Mouse (Mus musculus) macrophage (primary cell): ENCODE results near the gene Tbc1d30. TPM values are rescaled to one million over a fixed set of nuclear protein-coding genes. Genes with fewer than 3 reads are reported as not detected.
"Not testable (repeated sequence)": the region's sequence is repeated elsewhere in the genome, so short reads cannot be mapped to it uniquely, and the experiment has no call there.

Experiments
- H3K27ac ChIP-seq: fragments of 350-480 bp; formaldehyde crosslinking; 2 replicates; pipeline ENCODE4 v1.9.0; 2021
- H3K36me3 ChIP-seq: fragments of 350-480 bp; formaldehyde crosslinking; 2 replicates; pipeline ENCODE4 v1.9.0; 2021; ENCODE audit errors: inconsistent target
- H3K4me3 ChIP-seq: fragments of 350-480 bp; formaldehyde crosslinking; 2 replicates; pipeline ENCODE4 v1.9.0; 2021; ENCODE audit errors: inconsistent target
- H3K79me2 ChIP-seq: fragments of 350-480 bp; formaldehyde crosslinking; 2 replicates; pipeline ENCODE4 v1.9.0; 2021; ENCODE audit errors: inconsistent target
- WGBS: methylation state at CpG from one replicate; pipeline ENCODE4 v1.1.7; 2026; ENCODE audit warnings: inconsistent platforms; ENCODE audit not compliant: missing documents; 5-methylcytosine and 5-hydroxymethylcytosine counted together
- polyA plus RNA-seq: library from polyadenylated mRNA; stranded (reverse); fragments of 250-400 nt; gene quantifications from 3 replicates; pipeline ENCODE4 v1.2.4, GENCODE M21; 2018; ENCODE audit warnings: inconsistent platforms

The Tbc1d30 gene
- polyA plus RNA-seq, 1 experiment from 2014 or later = 0.59 TPM

DNA sequence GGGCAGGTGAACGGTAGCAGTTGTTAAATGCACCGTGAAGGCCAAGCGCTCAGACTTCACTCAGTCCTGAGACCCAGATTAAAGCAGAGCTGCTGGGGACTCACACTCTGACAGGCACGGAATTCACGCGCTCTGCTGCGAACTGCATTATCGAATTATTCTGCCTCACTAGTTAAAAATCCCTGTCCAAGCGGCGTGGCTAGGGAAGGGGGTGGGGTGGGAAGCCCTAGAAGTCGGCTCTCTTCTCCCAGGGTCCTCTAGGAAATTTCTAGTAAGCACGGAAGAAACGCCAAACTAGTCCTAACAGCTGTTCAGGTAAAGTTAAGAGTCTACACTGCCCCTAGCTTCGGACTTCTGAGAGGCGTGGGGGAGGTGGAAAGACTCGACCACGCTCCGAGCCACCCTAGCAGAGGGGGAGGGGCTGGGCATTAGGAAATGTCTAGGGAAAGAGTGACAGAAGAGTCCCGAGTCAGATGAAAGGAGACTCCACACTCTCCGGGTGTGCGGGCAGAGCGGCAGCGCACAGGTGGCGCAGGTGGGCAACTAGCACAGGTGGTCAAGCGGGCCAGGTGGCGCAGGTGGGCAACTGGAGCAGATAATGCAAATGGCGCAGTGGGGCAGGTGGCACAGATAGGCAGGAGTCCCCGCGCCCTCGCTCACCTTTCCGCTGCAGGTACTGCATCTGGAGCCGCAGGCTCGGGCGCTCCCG is 567 bp downstream of the Tbc1d30 start:
- no peak overlapping the region for H3K27ac ChIP-seq
- H3K4me3 ChIP-seq = no peak overlapping the region
- no peaks in the 10 kb centered on the region for H3K36me3 ChIP-seq
- no peaks in the 10 kb centered on the region for H3K79me2 ChIP-seq
- 15% methylated on average over 35 of the region's 35 CpGs for WGBS

DNA sequence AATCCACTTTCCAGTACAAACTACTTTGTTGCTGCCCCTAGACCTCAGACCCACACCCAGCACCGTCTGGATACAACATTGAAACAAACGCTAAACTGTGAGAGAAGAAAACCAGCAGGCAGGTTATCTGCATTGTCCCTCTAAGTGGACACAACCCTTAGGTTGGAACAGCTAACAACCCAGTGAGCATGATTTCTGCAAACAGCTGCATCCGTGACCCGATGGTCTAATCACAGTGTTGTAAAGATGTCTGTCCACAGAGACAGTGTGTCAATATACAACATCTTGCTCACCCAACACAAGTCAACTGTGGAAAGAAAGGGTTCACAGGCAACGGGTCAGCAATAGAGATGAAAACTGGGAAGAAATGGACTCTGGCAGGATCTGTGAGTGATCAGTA is 1.8 kb downstream of the Tbc1d30 start:
- Histone ChIP-seq H3K79me2 (no peaks in the 10 kb centered on the region), H3K4me3 (no peak overlapping the region), H3K27ac (no peak overlapping the region), H3K36me3 (no peaks in the 10 kb centered on the region)
- WGBS = 95% methylated on average over 5 of the region's 5 CpGs

DNA sequence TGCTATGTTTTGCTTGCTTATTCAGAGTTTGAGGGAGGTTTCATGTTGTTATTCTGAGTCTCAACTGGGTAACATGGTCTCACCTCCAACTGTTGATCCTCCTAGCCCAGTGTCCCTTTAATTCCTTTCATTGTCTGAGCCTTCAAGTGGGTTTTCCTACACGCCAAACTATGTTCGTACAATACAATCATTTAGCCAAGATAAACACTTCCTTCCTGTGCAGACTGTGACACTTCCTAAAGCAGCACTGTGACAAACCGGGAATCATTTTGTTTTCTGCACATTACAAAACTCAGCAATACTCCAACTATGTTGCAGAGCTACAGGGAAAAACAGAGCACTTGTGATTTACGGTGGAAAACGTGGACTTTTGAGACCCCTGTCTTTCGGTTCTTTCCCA is 7.2 kb downstream of the Tbc1d30 start:
- no peak overlapping the region for H3K4me3 ChIP-seq
- H3K27ac ChIP-seq = no peak overlapping the region
- H3K36me3 ChIP-seq = no peaks in the 10 kb centered on the region
- WGBS = 49% methylated on average over 6 of the region's 6 CpGs
- H3K79me2 ChIP-seq = no peaks in the 10 kb centered on the region

DNA sequence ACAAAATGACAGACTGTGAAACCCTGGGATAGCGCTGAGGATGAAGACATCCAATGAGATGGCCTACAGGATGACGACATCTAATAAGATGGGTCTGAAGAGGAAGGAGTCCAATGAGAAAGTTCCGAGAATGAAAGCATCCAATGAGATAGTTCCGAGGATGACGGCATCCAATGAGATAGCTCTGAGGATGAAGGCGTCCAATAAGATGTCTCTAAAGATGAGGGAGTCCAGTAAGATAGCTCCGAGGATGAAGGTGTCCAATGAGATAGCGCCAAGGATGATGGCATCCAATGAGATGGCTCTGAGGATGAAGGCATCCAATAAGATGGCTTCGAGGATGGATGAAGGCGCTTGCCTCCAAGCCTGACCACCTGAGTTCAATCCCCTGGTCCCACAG is 8.8 kb downstream of the Tbc1d30 start:
- Histone ChIP-seq H3K4me3 (no peak overlapping the region), H3K27ac (no peak overlapping the region), H3K79me2 (no peaks in the 10 kb centered on the region), H3K36me3 (no peaks in the 10 kb centered on the region)
- WGBS = 97% methylated on average over 10 of the region's 10 CpGs

DNA sequence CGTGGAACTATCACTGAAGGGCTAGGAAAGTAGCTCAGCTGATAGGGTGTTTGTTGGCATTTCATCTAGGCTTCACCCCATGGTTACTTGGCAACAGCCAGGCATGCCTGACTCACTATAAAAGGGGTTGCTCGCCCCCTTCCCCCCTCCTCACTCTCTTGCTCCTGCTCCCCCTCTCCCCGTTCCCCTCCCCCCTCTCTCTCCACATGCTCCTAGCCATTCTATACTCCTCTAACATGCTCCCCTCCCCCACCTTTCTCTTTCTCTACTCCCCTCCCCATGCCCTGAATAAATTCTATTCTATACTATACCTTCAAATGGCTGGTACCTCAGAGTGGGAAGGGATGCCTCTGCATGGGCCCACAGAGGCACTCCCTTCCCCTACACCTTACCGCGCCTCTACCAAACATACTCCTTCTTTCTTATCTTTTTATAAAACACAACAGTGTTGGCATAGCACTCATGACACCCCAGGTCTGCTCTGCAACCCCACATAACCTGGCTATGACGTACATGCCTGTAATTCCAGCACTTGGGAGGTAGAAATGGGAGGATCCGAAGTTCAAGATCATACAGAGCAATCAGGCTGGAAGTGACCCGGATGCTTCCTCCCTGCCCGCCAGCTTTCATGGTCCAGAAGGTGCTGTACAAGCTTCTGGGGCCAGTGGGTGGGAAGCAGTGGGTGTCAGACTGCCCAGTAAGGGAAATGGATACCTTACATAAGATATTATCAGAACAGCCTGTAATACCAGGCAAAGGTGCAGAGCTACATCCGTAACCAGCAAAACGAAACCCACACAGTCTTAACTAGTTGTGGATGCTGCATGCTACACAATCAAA is 10.1 kb downstream of the Tbc1d30 start:
- 86% methylated on average over 9 of the region's 11 CpGs for WGBS
- Histone ChIP-seq H3K36me3 (no peaks in the 10 kb centered on the region), H3K79me2 (no peaks in the 10 kb centered on the region), H3K4me3 (no peak overlapping the region), H3K27ac (no peak overlapping the region)

DNA sequence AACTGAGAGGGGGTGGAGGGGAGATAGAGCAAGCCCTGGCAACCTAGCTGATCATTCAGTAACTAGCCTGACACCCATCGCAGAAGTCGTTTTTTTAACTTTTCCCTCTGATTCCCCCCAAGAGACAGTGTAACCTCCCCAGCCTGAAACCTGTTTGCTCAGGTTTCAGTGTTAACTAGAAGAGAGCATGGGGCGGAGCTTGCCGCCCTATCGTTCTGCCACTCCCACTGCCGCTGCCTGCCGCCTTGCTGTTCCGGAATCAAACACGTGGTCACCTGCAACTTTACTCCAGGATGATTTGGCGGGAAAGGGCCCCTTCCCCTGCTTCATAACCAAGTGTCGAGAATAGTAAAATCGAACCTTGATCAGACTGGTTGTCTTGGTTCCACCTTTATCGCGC is 14.5 kb downstream of the Tbc1d30 start:
- H3K36me3 ChIP-seq, H3K79me2 ChIP-seq, H3K4me3 ChIP-seq, H3K27ac ChIP-seq: not testable (repeated sequence)
- 95% methylated on average over 10 of the region's 14 CpGs for WGBS

DNA sequence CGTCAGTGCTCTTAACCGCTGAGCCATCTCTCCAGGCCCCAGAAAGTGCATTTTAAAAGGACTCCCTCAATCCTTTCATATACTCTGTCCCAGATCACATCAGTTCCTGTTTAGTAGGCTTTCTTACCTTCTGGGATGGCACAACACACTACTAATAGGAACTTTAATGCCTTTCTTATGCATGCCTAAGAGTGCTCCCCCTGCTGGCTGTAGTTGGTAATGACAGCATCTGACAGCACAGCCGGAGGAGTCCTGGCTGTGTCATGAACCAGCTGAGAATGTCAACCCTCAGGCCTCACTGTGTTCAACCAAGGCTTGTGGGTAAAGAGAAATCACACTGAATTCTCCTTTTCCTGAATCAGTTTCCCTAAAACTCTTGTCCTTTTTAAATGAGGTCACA is 16.5 kb downstream of the Tbc1d30 start:
- H3K27ac ChIP-seq = no peak overlapping the region
- H3K36me3 ChIP-seq = no peaks in the 10 kb centered on the region
- H3K79me2 ChIP-seq = no peaks in the 10 kb centered on the region
- whole genome bisulfite sequencing = 71% methylated on average over 3 of the region's 3 CpGs
- no peak overlapping the region for H3K4me3 ChIP-seq

DNA sequence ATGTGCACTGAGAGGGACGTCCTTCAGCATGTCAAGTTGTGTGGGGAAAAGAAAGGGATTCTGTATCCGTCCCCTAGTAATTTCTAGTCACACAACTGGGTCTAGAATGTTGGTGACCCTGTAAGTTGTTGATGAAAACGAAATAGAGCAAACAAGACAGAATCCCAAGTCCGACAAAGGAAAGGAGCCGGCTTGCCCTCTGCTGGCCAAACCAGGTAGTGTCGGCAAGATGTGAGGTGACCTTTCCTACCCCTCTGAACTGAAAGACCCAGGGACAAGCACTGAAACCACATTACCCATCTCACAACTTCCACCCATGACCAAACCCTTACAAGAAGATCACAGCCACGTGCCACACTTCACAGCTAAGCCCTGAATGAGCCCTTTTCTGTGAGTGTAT is 20.1 kb downstream of the Tbc1d30 start:
- Histone ChIP-seq H3K36me3 (no peaks in the 10 kb centered on the region), H3K4me3 (no peak overlapping the region), H3K79me2 (no peaks in the 10 kb centered on the region), H3K27ac (no peak overlapping the region)
- WGBS = 13% methylated on average over 7 of the region's 7 CpGs

DNA sequence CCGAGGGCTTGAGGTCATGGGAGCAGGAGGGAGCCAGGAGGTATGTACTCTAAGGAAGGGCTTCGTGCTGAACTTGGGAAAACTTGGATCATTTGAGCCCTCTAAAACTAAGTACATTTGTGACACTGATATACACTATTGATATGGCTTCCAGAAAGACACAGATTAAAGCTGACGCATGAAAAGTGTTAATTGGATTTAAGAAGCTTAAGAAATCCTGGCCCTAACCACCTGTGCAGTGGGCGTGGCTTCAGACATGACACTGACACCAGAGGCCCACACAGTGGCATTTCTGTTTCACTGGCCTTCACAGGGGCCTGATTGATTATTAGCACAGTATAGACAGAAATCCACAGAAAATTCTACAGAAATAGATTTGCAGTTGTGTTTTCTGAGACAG is 21.5 kb downstream of the Tbc1d30 start:
- Histone ChIP-seq H3K36me3 (no peaks in the 10 kb centered on the region), H3K4me3 (no peak overlapping the region), H3K27ac (no peak overlapping the region), H3K79me2 (no peaks in the 10 kb centered on the region)
- WGBS = 87% methylated on average over 4 of the region's 4 CpGs

DNA sequence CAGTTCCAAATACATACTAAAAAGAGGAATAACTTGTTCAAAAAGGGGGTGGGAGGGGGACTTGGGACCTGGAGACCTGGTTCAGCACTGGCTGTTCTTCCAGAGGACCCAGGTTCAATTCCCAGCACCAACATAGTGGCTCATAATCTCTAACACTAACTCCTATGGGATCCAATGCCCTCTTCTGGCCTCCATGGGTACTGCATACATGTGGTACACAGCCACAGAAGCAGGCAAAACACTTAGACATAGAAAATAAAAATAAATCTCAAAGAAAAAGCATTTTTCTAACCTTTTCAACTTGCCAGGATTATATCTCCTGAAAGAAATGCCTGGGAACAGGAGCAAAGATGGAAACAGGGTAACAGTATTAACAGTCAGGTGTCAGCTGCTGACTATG is 24.9 kb downstream of the Tbc1d30 start:
- H3K4me3 ChIP-seq = no peak overlapping the region
- H3K36me3 ChIP-seq = no peaks in the 10 kb centered on the region
- no peaks in the 10 kb centered on the region for H3K79me2 ChIP-seq
- no peak overlapping the region for H3K27ac ChIP-seq

DNA sequence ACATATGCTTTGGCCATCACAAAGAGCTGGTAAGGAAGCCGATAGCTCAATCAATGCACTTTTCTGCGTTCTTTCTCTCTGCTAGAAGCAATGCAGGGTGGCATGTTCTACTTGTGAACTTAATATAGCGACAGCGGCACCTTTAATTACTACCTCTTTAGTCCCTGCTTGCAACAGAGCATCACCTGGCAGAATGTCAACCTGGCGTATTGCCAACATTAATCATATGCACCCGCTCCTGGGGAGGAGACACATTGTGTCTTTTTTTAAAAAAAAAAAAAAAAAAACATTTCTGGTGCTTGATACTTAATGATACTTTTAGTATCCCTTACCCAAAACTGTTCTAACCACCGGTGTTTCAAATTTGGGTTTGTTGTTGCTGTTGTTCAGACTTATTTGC is 27.6 kb downstream of the Tbc1d30 start:
- Histone ChIP-seq H3K4me3 (no peak overlapping the region), H3K27ac (no peak overlapping the region), H3K79me2 (no peaks in the 10 kb centered on the region), H3K36me3 (no peaks in the 10 kb centered on the region)
- WGBS = 94% methylated on average over 7 of the region's 7 CpGs

DNA sequence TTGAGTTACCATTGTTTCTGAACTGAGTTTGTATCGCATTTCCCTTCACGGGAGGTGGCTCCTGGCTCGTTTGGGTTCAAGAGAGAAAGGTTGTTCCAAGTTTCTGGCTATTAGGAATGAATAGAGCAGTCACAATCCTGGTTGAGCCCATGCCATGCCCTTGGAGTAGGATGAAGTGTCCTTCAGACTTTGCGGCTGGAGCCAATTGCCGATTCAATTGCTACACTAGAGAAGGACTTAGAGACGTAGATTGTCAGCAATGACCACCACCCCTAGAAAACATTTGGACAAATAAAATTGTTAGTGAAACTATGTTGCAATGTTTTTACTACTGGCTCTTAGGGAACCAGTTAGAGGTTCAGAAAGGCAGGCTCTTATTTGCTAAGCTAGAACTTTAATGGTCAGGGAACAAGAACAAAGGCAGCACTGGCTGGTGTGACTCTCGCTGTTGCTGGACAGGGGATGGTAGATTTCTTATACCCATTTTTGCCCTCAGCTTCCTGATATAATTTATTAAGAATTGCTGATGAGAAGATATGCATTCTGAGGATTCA is 32.6 kb downstream of the Tbc1d30 start:
- H3K79me2 ChIP-seq = no peaks in the 10 kb centered on the region
- 94% methylated on average over 7 of the region's 7 CpGs for WGBS
- H3K27ac ChIP-seq = no peak overlapping the region
- no peaks in the 10 kb centered on the region for H3K36me3 ChIP-seq
- no peak overlapping the region for H3K4me3 ChIP-seq

DNA sequence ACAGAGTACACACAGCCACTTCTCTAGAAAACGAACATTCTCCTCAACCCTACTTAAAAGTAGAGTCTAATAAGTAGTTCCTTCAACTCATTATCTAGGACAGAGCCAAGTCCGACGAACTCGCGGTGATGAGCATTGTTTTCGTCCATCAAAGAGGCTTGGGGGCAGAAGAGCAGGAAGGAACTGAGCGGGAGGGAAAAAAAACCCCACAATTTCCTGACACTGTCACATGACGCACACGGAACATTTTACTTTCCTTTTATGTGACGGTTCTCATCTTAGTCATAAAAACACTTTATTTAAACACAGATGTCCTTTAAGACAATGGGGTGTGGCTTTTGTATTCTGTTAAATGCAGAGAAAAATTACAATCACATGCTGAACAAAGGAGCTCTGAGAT is 34.7 kb downstream of the Tbc1d30 start:
- Histone ChIP-seq H3K4me3 (no peak overlapping the region), H3K36me3 (no peaks in the 10 kb centered on the region), H3K79me2 (no peaks in the 10 kb centered on the region), H3K27ac (no peak overlapping the region)
- WGBS = 53% methylated on average over 9 of the region's 10 CpGs

DNA sequence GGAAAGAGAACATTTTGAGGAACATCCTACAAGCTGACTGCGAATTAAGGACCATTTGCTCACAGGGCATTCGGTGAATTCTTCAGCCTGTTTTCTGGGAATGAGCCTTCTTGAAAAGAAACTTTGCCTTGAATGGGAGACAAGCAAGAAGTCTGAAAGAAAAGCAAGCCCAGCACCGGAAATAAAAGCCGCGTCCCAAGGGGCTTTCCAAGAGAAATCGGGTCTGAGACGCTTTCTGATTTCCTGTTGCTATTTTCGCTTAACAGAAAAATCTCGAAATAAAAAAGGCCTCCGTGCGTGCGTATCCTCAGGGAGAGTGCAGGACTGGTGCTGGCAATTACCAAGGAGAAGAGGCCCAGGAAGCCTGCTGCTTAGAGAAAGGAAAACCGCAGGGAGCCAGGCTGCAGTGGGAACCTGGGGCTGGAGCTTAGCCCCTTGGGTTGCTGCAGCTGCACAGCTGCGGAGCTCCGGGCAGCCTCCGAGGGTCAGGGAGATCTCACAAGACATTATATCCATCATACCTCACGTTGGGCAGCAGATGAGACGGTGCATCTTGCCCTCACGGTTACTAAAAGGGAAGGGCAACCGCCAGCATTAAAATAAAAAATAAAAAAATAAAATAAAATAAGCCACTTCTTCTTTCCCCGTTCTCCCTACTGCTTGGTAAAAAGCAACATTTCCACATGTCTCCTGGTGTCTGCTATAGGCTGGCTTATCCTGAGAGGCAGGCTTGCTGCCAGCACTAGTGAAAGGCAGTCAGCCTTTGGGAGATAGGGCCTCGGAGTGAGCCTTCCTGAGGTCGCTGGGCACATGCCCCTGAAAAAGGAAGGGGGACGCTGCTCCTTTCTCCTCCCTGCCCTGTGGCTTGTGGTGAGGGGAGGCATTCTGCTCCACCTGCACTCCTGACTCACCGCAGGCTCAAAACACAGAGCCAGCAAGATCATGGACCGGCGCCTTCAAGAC is 35.5 kb downstream of the Tbc1d30 start:
- no peaks in the 10 kb centered on the region for H3K79me2 ChIP-seq
- no peak overlapping the region for H3K27ac ChIP-seq
- 22% methylated on average over 27 of the region's 27 CpGs for WGBS
- H3K36me3 ChIP-seq = no peaks in the 10 kb centered on the region
- no peak overlapping the region for H3K4me3 ChIP-seq
